Mouse (Mus musculus): ENCODE data around the gene Bdh2. TPM values are rescaled to one million over a fixed set of nuclear protein-coding genes. Genes with fewer than 3 reads are reported as not detected.

Gene Bdh2
- 39.0 and 46.0 TPM in 2 replicates for polyA plus RNA-seq (2015; fragmentation: Nextera tagmentation; extraction: Ambion mirVana)

DNA sequence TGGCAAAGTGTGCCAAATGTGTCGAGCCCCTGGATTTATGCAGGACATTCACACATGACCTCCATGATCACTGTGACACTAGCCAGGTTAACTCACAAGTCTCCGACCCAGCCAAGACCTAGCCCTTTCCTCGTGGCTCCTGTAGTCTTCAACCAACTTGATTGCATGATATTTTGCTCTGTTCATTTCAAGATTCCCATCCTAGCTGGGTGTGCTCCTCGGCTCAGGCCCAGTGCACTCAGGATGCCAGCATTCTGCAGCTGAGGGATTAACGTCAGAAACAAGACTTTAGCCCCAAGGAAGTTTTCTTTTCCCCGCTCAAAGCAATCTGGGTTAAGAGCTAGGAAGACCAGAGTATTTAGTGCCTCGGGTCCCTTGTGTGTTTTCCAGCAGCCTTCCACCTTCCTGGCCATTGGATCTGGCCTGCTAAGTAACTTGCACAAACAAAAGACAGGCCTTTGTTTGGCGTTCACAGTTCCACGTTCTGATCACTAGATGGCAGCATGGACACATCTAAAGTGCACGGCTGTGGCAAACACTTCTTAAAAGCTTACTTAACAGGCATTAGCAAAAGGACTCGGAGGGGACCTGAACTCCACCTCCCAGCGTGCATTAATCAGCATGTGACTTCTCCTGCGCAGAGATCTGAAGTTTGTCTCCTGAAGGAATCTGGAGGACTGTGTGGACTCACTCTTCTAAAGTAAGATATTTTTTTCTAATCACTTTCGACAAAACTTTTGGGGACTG lies at the start of gene Bdh2:
TSS of gene Bdh2 (plus strand) at position 553 of the 747 bp plus-strand sequence.
- H3K9ac ChIP-seq (replicated peaks; ENCODE audit: low read length): peak within 1 kb of the TSS; percentile 57
- H3K4me3 ChIP-seq (ENCODE audit: low read length): peak within 1 kb of the TSS; percentile 6
- peaks cover 4% of the 10 kb centered on the region; the same call in 1 of the 2 replicates for H3K4me1 ChIP-seq (ENCODE audit: insufficient read depth, low read length)
- peak; percentile 89 for ATAC-seq (ENCODE audit: low FRiP score, low TSS enrichment)
- no peaks in the 10 kb centered on the region for H3K36me3 ChIP-seq (ENCODE audit: insufficient read depth, low read length)
- H3K9me3 ChIP-seq (ENCODE audit: low read length): 0 out of 2 replicates have a peak, but pooled peaks cover 5% of the 10 kb centered on the region
- peak within 1 kb of the TSS; percentile 26; the same call in 1 of the 2 replicates for H3K27ac ChIP-seq (ENCODE audit: low read length)
- H3K27me3 ChIP-seq (ENCODE audit: insufficient read depth, low read length): no peaks in the 10 kb centered on the region
- WGBS: 16% methylated on average over 14 of the region's 14 CpGs
- H3K4me2 ChIP-seq (replicated peaks; ENCODE audit: low read depth, low read length): peak within 1 kb of the TSS; percentile 41

DNA sequence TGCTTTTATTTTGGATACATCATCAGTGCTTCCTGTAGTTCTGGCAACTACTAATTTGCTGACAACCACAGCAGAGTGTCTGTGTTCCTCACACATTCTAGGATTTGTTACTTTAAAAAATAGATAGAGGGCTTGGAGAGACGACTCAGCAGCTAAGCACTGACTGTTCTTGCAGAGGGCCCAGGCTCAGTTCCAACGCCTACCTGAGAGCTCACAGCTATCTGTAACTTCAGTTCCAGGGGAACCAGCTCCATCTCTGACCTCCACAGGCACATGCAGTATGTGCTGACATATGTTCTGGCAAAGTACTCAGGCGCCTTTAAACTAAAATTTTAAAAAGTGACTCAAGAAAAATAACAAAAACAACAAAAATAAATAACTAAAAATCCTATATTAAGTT lies 49.0 kb upstream of the Bdh2 start:
- Histone ChIP-seq H3K27ac (ENCODE audit: low read length) (no peak overlapping the region), H3K36me3 (ENCODE audit: insufficient read depth, low read length) (peaks cover 59% of the 10 kb centered on the region), H3K9ac (replicated peaks; ENCODE audit: low read length) (no peak overlapping the region), H3K4me2 (replicated peaks; ENCODE audit: low read depth, low read length) (no peak overlapping the region), H3K4me1 (ENCODE audit: insufficient read depth, low read length) (no peaks in the 10 kb centered on the region), H3K4me3 (ENCODE audit: low read length) (no peak overlapping the region), H3K9me3 (ENCODE audit: low read length) (no peaks in the 10 kb centered on the region), H3K27me3 (ENCODE audit: insufficient read depth, low read length) (no peaks in the 10 kb centered on the region)
- WGBS: 83% methylated on average over 3 of the region's 3 CpGs
- no peak for ATAC-seq (ENCODE audit: low FRiP score, low TSS enrichment)

DNA sequence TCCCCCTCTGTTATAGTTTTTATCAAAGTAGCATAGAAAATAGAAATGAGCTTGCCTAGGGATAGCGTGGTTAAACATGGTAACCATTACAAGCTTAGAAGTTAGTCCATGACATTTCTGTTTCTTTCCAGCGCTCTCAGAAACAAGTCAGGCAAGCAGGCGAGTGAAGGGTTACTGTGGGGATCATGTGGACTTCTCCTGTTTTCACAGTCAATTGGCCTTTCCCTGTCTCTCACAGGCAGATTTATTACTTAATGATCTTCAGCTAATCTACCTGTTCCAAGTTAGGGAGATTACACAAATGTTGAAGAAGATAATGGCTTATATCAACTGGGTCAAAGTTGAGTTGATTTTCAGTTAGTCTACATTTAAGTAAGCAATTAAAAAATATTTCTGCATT lies 48.6 kb upstream of the Bdh2 start:
- no peak overlapping the region for H3K4me3 ChIP-seq (ENCODE audit: low read length)
- no peaks in the 10 kb centered on the region for H3K4me1 ChIP-seq (ENCODE audit: insufficient read depth, low read length)
- no peaks in the 10 kb centered on the region for H3K27me3 ChIP-seq (ENCODE audit: insufficient read depth, low read length)
- WGBS: 85% methylated on average over 3 of the region's 3 CpGs
- no peak overlapping the region for H3K4me2 ChIP-seq (replicated peaks; ENCODE audit: low read depth, low read length)
- no peak overlapping the region for H3K27ac ChIP-seq (ENCODE audit: low read length)
- peaks cover 61% of the 10 kb centered on the region for H3K36me3 ChIP-seq (ENCODE audit: insufficient read depth, low read length)
- ATAC-seq (ENCODE audit: low FRiP score, low TSS enrichment): no peak
- H3K9me3 ChIP-seq (ENCODE audit: low read length): no peaks in the 10 kb centered on the region
- no peak overlapping the region for H3K9ac ChIP-seq (replicated peaks; ENCODE audit: low read length)

DNA sequence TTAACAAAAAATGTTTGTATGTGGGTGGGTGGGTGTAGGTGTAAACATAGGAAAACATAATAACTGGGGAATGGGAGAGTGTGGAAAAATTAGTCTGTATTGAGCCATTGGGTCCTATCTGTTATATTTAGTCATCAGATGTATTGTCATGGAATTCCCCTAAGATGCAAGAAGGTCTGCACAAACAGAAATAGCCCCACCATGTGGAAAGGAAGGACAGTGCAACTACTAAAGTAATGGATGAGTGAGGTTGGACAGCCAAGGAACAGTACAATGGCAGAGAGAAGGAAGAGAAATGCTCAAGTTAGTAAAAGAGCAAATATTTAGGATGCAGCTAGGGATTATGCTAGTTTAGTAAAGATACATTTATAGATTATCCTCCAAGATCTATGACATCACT lies 35.3 kb upstream of the Bdh2 start:
- Histone ChIP-seq H3K4me1 (ENCODE audit: insufficient read depth, low read length) (no peaks in the 10 kb centered on the region), H3K27me3 (ENCODE audit: insufficient read depth, low read length) (no peaks in the 10 kb centered on the region), H3K4me3 (ENCODE audit: low read length) (no peak overlapping the region), H3K36me3 (ENCODE audit: insufficient read depth, low read length) (peaks cover 69% of the 10 kb centered on the region), H3K9ac (replicated peaks; ENCODE audit: low read length) (no peak overlapping the region), H3K27ac (ENCODE audit: low read length) (no peak overlapping the region), H3K9me3 (ENCODE audit: low read length) (no peaks in the 10 kb centered on the region), H3K4me2 (replicated peaks; ENCODE audit: low read depth, low read length) (no peak overlapping the region)
- no peak for ATAC-seq (ENCODE audit: low FRiP score, low TSS enrichment)

DNA sequence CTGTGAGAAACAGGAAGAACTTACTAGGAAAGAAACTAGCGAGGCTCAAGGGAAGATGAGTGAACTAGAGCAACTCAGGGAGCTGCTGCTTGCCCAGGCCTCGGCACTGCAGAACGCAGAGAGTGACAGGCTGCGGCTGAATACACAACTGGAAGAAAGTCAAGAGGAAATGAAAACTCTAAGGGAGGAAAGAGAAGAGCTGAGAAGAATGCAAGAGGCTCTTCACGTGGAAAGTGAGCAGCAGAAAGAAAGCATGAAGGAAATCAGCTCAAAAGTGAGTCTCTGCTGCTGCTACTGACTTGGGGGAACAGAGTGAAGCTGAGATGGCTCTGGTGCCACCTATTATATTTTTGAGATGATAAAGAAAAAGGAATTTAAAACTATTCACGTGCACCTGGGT lies 34.2 kb upstream of the Bdh2 start:
- no peak overlapping the region for H3K9ac ChIP-seq (replicated peaks; ENCODE audit: low read length)
- no peak overlapping the region for H3K4me3 ChIP-seq (ENCODE audit: low read length)
- H3K27me3 ChIP-seq (ENCODE audit: insufficient read depth, low read length): no peaks in the 10 kb centered on the region
- H3K36me3 ChIP-seq (ENCODE audit: insufficient read depth, low read length): peaks cover 76% of the 10 kb centered on the region
- no peak overlapping the region for H3K27ac ChIP-seq (ENCODE audit: low read length)
- 94% methylated on average over 6 of the region's 6 CpGs for WGBS
- H3K9me3 ChIP-seq (ENCODE audit: low read length): no peaks in the 10 kb centered on the region
- ATAC-seq (ENCODE audit: low FRiP score, low TSS enrichment): no peak
- no peak overlapping the region for H3K4me2 ChIP-seq (replicated peaks; ENCODE audit: low read depth, low read length)
- H3K4me1 ChIP-seq (ENCODE audit: insufficient read depth, low read length): no peaks in the 10 kb centered on the region

DNA sequence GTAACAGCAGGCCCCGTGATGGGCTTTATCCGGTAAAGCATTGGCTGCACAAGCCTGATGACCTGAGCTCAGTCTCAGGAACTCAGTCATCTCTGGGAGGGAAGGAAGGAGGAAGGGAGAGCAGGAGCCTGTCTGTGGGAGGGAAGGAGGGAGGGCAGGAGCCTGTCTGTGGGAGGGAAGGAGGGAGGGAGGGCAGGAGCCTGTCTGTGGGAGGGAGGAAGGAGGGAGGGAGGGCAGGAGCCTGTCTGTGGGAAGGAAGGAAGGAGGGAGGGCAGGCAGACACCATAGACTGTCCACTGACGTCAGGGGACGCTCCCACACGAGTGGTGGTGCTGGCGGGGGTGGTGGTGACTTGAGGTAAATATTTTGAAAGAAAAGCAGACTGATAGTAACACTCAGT lies 31.9 kb upstream of the Bdh2 start:
- H3K27ac ChIP-seq (ENCODE audit: low read length): no peak overlapping the region
- peaks cover 66% of the 10 kb centered on the region for H3K36me3 ChIP-seq (ENCODE audit: insufficient read depth, low read length)
- no peaks in the 10 kb centered on the region for H3K27me3 ChIP-seq (ENCODE audit: insufficient read depth, low read length)
- H3K4me1 ChIP-seq (ENCODE audit: insufficient read depth, low read length): no peaks in the 10 kb centered on the region
- H3K9me3 ChIP-seq (ENCODE audit: low read length): no peaks in the 10 kb centered on the region
- no peak overlapping the region for H3K9ac ChIP-seq (replicated peaks; ENCODE audit: low read length)
- no peak overlapping the region for H3K4me3 ChIP-seq (ENCODE audit: low read length)
- H3K4me2 ChIP-seq (replicated peaks; ENCODE audit: low read depth, low read length): no peak overlapping the region
- WGBS: 68% methylated on average over 6 of the region's 6 CpGs
- peak; percentile 80 for ATAC-seq (ENCODE audit: low FRiP score, low TSS enrichment)

DNA sequence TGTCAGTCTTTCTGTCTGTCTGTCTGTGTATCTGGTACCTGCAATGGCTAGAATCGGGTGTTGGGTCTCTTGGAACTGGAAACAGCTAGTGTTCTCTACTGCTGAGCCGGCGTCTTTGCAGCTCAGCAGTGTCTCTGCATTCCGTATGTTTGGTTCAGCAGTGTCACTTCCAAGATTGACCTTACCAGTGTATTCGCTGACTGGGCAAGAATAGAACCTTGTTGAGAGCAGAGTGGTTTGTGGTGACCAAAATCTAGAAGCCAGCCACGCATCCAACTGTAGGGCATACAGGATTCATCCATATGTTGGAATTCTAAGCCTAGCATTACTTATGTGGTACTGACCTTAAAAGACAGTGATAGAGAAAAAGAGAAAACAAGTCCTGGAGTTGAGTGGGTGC lies 29.2 kb upstream of the Bdh2 start:
- Histone ChIP-seq H3K4me2 (replicated peaks; ENCODE audit: low read depth, low read length) (no peak overlapping the region), H3K9ac (replicated peaks; ENCODE audit: low read length) (no peak overlapping the region), H3K4me3 (ENCODE audit: low read length) (no peak overlapping the region), H3K9me3 (ENCODE audit: low read length) (no peaks in the 10 kb centered on the region), H3K4me1 (ENCODE audit: insufficient read depth, low read length) (no peaks in the 10 kb centered on the region), H3K27ac (ENCODE audit: low read length) (no peak overlapping the region), H3K27me3 (ENCODE audit: insufficient read depth, low read length) (no peaks in the 10 kb centered on the region), H3K36me3 (ENCODE audit: insufficient read depth, low read length) (peaks cover 59% of the 10 kb centered on the region)
- no peak for ATAC-seq (ENCODE audit: low FRiP score, low TSS enrichment)
- 84% methylated on average over 6 of the region's 6 CpGs for WGBS

DNA sequence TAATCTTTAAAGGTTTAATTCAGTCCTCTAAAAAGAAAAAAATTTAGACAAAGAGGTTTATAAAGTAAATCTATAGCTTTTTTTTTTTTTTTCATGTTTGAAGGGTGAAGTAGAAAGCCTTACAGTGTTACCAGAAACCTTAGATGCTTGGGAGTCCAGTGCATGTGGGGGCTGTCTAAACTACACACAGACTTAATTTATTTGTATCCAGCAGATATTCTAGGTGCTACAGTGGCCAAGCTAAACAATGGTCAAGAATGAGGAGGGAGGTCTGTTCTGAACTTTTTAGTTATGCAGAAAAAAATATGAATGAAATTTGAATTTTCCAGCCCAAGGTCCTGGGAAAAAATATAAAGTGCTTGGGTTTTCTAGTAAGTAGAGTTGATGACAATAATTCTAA lies 26.2 kb upstream of the Bdh2 start:
- H3K4me1 ChIP-seq (ENCODE audit: insufficient read depth, low read length): no peaks in the 10 kb centered on the region
- H3K4me2 ChIP-seq (replicated peaks; ENCODE audit: low read depth, low read length): no peak overlapping the region
- H3K36me3 ChIP-seq (ENCODE audit: insufficient read depth, low read length): peaks cover 58% of the 10 kb centered on the region
- no peak overlapping the region for H3K9ac ChIP-seq (replicated peaks; ENCODE audit: low read length)
- H3K27ac ChIP-seq (ENCODE audit: low read length): no peak overlapping the region
- 0 out of 2 replicates have a peak, but pooled peaks have one; percentile 57 for ATAC-seq (ENCODE audit: low FRiP score, low TSS enrichment)
- no peaks in the 10 kb centered on the region for H3K9me3 ChIP-seq (ENCODE audit: low read length)
- no peak overlapping the region for H3K4me3 ChIP-seq (ENCODE audit: low read length)
- H3K27me3 ChIP-seq (ENCODE audit: insufficient read depth, low read length): no peaks in the 10 kb centered on the region

DNA sequence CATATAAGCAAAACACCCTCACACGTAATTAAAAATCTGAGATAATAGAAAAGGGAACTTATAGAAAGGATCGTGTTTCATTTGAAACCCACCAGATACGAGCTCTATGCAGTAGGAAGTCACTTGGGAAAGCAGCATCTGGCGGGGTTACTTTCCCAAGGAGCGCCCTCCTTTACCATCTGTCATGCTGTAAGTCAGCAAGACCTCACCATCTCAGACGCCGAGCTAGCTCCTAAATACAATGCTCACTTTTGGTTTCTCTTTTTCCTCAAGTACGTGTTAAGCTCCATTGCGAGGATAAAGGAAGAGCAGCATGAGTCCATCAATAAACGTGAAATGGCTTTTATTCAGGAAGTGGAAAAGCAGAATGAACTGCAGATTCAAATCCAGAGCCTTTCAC lies 22.1 kb upstream of the Bdh2 start:
- ATAC-seq (ENCODE audit: low FRiP score, low TSS enrichment): no peak
- Histone ChIP-seq H3K4me3 (ENCODE audit: low read length) (no peak overlapping the region), H3K27ac (ENCODE audit: low read length) (no peak overlapping the region), H3K27me3 (ENCODE audit: insufficient read depth, low read length) (no peaks in the 10 kb centered on the region), H3K9me3 (ENCODE audit: low read length) (no peaks in the 10 kb centered on the region), H3K4me2 (replicated peaks; ENCODE audit: low read depth, low read length) (no peak overlapping the region), H3K9ac (replicated peaks; ENCODE audit: low read length) (no peak overlapping the region), H3K4me1 (ENCODE audit: insufficient read depth, low read length) (no peaks in the 10 kb centered on the region), H3K36me3 (ENCODE audit: insufficient read depth, low read length) (peaks cover 65% of the 10 kb centered on the region)
- WGBS: 87% methylated on average over 10 of the region's 10 CpGs

DNA sequence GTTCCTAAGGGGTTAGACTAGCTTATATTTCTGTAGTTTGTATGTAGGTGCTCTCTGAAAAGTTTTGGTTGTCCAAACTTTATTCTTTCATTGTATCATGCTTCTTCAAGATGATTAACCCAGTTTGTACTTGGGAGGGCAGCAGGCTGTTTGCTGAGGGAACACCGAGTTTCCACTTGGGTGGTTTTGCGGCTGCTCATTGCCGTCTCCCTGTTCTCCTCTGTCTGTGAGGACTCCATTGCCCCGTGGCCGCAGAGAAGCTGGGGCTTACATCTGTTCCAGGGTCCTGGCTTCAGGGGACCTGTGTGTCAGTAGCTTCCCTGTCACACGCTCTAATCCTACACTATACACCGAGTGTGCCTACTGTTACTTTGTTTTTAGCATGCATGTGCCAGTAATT lies 20.8 kb upstream of the Bdh2 start:
- Histone ChIP-seq H3K27me3 (ENCODE audit: insufficient read depth, low read length) (no peaks in the 10 kb centered on the region), H3K4me2 (replicated peaks; ENCODE audit: low read depth, low read length) (no peak overlapping the region), H3K4me3 (ENCODE audit: low read length) (no peak overlapping the region), H3K36me3 (ENCODE audit: insufficient read depth, low read length) (peaks cover 73% of the 10 kb centered on the region), H3K9me3 (ENCODE audit: low read length) (no peaks in the 10 kb centered on the region), H3K27ac (ENCODE audit: low read length) (no peak overlapping the region), H3K4me1 (ENCODE audit: insufficient read depth, low read length) (no peaks in the 10 kb centered on the region), H3K9ac (replicated peaks; ENCODE audit: low read length) (no peak overlapping the region)
- ATAC-seq (ENCODE audit: low FRiP score, low TSS enrichment): peak; percentile 68; the same call in 1 of the 2 replicates
- WGBS: 61% methylated on average over 7 of the region's 7 CpGs
